Mouse (Mus musculus): ENCODE results near the gene Insl6.

DNA sequence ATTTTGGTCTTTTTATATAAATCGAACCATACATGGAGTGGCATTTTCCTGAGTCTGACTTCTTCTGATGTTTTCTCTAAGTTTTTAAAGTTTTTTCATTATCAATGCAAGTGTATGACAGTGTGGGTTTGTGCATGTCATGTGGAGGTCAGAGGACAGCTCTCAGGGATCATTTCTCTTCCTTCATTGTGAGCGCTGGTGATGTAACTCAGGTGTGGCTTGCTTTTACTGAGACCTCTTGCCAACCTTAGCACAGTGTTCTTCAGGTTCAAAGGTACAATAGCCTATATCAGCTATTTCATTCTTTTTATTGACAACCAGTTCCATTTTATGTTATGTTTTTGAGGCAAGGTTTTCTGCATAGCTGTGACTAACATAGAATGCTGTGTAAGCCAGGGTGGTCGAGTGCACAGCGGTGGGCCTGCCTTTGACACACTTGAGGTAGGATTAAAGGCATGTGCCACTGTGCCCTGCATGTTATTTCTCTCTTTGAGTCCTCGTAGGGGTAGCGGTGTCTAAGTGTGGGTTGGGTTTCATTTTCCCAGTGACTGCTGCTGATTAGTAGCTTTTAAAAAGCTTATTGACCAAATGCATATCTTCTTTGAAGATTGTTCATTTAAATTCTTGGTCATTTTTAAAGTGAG lies 46.1 kb downstream of the Insl6 start:
- TF ChIP-seq CTCF (IDR thresholded peaks at IDR 0.05; ENCODE audit: control insufficient read depth, insufficient read depth, insufficient replicate concordance, low read depth, low read length), result no peak
- TF ChIP-seq POLR2A (IDR thresholded peaks at IDR 0.05; ENCODE audit: control insufficient read depth, low read depth, low read length), result no peak

All from testis, adult 2 months (tissue).